Mouse (Mus musculus) natural killer cell, adult 2 months (primary cell): ENCODE results near the gene Grin1.

Source experiments
- DNase-seq, 2 experiments: peaks; one replicate each; pipeline ENCODE4 v3.0.0; 2022; ENCODE audit warnings: low spot score in 2 of 2

Grin1 gene

DNA sequence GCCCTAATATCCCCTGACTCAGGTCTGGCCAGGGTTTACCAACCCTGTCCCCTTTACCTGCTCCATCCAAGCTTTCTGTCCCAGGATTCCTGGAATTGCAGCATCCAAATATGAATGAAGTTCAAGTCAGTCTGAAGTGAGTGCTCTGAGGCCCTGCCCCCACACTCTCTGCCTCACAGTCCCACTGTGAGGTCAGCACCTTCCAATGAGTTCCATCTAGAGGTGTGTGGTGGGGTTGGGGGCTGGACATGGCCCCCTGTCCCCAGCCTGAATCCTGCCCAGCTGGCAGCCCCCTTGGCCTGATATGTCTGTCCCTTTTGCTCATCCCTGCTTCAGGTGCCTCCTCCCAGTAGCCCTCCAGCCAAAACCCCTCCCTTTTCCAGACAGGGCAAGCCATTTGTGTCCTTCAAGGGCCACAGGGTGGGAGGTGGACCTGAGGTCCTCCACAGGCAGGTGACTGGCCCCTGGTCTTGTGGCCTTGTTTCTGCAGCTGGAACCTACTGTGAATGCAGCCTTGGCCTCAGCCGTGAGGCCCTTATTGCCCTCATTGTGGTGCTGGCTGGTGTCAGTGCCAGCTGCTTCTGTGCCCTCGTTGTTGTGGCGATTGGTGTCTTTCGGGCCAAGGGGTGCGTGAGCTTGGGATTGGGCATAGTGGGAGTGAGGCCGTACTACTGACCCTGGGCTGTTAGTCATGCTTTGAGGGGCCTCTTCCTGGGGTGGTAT, 30.9 kb downstream of the Grin1 start, which contains the start of gene Tmem210:
Tmem210 (plus strand) TSS at position 219 of the 723 bp plus-strand sequence.
- no peak for DNase-seq

DNA sequence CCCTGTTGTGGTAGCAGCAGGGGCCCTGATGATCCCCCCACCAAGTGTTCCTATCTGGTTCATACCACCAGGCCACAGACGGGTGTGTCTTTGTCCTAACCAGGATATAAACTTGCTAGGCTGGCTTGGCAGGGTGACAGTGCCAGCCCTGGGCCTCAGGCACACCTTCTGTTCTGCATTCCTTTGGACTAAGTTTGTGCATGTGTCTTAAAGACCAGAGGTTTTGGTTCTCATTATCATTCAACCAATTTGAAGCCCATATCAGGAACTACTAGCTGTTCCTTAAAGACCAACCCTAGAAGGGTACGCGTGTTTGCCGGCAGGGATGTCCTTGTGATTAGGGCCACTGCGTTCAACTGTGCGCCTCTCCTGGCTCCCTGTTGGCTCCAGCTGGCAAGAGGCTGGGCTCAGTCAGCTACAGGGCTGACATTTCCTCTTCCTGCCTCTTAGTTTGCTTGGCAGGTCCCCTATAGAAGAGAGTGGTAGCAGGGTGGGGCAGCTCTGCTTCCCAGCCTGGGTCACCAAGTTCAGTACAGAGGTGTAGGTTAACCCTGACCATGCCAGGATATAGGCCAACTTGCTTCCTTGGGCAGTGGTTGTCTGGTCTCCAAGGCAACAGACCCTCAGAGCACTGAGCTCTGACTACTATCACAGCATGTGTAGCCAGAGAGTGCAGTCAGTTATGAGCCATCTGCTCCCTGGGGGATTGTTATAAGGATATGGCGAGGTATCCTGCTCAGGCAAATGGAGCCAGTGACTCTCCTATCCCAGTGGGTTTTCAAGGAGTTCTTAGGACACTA, 31.9 kb downstream of the Grin1 start:
- DNase-seq, result no peak

DNA sequence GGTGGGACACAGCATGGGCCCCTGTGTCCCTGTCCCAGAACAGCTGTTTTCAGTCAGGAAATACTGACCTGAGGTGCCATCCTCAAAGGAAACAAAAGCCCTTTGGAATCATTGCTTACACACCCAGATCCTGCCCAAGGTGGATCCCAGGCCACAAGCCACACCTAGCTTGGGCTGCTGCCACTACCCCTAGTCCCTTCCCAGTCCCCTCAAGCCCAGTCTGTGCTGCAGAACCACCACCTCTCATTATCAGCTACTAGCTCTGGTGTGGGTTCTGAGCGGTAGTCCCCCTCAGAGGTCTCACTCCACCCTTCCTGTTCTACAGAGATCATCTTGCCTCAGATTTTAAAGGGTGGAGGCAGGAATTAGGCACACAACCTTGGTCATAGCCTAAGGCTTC, 32.7 kb downstream of the Grin1 start:
- DNase-seq, result no peak

DNA sequence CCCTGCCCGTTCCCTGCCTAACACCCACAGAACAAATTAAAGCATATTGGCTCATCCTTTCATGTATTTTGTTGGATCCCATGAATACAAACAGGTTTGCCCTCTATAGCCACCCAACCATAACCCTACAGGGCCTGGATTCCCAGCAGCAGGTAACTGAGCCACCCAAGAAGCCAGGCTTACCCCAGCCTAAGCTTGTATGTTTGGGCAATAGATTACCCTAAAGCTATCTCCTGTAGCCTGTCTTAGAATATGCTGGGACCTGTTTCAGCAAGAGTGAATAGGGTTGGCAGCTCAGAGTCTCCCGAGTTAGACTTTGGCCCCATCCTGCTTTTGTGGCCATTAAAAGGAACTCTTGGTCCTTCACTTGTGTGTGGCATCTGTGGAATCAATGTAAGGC, 33.4 kb downstream of the Grin1 start:
- no peak for DNase-seq

DNA sequence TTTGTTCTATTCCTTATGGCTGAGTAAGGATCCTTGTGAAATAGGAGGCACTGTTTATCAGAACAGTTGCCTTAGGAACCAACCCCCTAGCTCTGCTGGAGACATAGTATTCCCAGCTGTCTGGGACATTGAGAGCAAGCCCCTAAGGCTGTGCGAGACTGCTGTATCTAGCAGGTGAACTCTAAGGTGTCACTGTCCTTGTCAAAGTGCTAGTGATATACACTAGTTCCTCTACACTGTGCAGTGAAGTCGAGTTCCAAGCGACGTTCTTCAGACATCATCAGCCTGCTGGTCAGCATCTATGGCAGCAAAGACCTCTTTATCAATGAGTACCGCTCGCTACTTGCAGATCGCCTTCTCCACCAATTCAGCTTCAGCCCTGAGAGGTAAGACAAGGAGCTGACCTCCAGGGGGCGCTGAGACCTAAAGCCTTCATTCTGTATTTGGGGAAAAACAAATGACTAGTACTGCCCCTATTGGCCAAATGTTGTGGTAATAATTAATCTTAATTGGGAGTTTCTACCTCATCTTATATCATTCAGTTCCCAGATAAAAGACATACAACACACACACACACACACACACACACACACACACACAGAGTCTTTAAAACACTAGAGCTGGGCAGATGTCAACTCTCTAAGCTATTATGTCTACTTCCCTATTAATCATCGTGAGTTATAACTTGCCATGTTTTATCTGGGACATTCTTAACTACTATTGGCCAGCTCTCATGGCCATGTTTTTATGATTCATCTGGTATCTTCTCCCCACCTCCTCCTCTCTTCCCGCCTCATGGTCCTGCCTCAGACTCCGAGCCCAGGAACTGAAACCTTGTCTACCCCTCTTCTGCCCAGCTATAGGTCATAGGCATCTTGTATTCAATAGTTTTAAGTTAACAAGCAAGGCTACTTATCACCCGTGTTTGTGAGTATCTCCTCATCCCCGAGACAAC, 39.8 kb downstream of the Grin1 start:
- peak; percentile 79 to 86 for DNase-seq

DNA sequence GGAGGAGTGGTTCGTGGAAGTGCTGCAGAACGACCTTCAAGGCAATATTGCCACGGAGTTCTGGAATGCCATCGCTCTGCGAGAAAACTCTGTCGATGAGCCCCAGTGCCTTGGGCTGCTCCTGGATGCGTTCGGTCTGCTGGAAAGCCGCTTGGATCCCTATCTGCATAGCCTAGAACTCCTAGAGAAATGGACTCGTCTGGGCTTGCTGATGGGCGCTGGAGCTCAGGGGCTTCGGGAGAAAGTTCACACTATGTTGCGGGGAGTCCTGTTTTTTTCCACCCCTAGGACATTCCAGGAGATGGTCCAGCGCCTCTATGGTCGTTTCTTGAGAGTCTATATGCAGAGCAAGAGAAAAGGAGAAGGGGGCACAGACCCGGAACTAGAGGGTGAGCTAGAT, 46.0 kb downstream of the Grin1 start:
- no peak for DNase-seq

DNA sequence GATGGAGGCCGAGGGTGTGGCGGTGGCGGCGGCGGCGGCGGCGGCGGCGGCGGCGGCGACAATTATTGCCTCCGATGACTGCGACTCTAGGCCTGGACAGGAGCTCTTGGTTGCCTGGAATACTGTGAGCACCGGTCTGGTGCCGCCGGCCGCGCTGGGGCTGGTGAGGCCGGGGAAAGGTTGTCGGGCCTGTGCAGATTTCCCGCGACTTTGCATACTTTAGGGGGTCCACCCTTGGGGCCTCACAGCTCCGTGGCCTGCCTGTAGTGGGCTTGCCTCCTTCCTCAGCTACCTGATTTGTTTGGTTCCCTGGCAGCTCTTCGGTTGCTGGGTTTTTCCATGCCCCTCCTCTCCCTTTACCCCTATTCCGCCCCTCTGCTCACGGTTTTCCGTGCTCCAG, 46.5 kb downstream of the Grin1 start:
- no peak for DNase-seq

DNA sequence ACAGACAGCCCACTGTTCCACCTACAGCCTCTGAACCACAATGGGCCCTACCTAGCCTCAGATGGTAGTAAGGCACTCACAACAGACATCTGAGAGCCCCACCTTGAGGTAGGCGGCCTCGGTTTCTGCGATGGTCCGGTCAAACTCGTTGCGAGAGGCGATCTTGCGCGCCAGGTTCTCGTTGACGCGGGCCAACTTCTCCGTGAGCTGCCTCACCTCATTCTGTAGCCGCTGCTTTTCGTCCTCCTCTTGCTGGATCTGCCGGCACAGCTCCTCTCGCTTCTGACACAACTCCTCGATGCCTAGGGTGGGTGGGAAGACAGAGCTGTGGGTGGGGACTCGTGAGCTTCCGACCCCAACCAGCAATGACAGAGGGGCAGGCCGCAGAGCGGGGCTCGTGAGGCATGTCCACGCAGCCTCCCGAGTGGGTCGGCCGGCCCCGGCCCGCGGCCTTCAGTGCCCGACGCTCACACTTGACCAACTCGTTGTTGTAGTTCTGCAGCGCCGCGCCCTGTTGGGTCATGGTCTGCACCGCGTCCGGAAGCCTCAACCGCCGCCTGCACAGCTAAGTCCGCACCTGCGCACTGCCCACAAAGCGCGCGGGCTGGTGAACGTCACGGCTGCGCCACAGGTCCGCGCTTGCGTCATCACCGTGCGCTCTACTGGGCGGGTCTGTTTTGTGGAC, 47.0 kb downstream of the Grin1 start, which contains the start of the genes Ssna1 and Anapc2:
Ssna1 (minus strand) TSS at position 612 of the 685 bp plus-strand sequence.
Anapc2 (plus strand) TSS at position 652 of the 685 bp plus-strand sequence.
- DNase-seq, result peak; percentile 96 to 97

DNA sequence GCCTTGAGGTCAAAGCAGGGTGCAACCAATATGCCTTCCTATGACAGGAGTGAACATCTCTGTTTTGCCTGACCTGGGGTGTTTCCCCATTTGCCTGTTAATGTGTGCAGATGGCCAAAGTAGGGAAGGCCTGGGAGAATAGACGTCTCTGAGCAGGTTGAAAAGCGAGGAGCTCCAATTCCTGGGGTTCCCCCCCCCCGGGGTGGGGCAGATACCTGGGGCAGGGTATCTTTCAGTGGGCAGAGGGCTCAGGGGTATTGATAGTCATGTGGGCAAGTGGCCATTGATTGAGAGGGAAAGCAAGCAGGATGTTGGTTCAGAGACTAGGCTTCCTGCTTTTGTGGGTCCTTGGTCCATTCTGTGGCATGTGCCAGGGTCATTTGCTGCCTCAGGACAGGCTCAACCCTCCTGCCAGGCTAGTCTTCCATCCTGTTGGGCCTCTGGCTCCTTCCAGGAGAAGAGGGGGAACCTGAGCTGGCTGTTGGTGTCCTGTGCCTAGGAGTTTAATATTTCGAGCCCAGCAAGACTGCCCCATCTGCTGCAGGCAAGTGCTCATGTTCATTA, 51.2 kb downstream of the Grin1 start:
- no peak for DNase-seq

DNA sequence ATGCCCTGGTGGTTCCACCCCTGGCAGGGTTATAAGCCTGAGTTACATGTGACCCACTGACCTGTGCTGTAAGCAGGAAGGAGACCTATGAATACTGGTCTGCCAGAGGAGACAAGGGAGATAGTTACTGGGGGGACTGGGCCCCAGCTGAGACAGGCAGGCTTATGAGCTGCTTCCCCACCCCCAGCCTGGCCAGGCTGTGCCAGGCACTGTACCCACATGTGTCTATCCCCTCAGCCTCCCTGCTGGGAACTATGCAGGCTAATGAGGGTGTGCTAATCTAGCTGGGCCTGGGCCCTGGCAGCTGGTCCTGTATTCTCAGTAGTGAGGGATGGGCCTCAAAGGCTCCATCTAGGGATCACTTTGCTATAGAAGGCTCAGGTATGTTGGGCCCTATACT, 51.7 kb downstream of the Grin1 start:
- no peak for DNase-seq

DNA sequence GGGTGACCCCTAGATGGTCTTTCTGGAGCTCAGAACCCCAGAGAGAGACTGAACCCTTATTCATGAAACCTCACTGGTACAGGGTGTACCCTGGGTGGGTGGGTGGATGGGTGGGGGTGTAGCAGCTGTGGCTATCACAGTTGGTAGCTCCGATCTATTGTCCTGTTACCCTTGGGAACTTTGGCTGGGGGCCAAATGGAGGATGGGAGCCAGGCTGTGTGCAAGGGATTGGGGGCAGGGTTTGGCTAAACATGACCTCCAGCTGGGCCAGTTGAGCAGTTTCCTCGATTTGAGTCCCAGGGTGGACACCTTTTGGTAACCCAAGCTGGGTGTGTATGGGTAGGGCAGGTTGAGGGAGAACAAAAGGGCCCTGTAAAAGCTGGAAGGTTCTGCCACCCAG, 52.3 kb downstream of the Grin1 start:
- DNase-seq, result no peak

DNA sequence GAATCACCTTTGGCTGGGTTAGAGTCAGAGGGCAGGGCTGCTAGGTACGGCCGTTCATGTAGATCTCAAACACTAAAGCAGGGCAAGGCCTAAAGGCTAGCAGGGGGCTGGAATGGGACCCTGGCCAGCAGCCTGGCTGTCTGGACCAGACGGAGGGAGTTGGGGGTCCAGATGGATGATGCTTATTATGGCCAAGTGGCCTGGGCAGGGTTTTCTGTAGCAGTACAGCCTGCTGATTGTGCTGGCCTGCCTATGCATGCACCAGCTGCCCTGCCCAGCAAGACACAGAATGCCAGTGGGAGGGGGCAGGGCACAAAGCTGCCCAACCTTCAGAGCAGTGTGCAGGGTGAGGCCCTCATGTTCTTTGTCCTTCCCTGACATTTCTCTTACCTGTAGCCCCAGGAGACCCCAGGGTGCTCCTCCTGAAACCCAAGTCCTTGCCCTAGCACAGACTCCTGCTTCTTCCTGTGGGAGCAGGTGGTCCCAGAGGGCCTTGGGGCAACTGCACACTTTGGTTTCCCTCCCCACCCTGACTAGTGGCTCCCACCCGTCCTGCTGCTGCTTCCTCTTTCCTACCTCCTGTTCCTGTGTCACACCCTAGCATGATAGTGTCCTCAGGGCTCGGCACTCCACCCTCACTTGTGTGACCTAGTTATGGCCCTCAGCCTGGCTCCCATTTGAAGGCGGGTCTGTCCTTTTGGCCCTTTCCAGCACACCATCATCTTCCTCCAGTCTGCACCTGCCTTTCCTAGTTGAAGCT, 52.9 kb downstream of the Grin1 start:
- DNase-seq, result no peak

DNA sequence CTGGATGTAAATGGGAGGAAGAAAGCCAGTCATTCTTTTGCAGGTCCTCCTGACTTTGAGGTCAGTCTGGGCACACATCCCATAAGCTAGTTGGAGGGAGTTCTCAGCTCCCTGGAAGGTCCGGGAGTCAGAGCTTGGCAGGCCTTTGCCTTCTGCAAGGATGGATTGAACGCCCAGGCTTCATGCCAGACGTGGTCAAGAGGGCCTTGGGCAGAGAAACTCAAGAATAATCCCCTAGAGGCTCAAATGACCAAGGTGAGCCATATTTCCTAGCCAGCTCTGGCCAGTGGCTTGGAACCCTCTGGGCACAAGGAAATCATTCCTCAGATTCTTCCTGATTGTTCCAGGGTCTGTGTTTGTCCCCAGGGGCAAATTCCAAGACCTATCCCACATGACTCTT, 54.1 kb downstream of the Grin1 start:
- no peak for DNase-seq

DNA sequence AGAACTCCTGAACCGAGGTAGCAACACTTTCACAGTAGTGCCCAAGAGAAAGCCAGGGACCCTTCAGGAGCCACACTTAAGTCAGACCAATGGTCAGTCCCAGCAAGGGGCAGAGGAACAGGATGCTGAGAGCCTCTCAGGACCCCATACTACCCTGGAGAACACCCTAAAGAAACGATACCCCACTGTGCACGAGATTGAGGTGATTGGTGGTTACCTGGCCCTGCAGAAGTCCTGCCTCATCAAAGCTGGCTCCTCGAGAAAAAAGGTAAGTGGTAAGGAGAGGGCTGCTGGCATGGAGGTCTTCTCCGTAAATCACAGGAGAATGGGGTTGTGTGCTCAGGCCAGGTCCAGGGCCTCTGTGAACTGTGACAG, 54.7 kb downstream of the Grin1 start:
- no peak for DNase-seq

DNA sequence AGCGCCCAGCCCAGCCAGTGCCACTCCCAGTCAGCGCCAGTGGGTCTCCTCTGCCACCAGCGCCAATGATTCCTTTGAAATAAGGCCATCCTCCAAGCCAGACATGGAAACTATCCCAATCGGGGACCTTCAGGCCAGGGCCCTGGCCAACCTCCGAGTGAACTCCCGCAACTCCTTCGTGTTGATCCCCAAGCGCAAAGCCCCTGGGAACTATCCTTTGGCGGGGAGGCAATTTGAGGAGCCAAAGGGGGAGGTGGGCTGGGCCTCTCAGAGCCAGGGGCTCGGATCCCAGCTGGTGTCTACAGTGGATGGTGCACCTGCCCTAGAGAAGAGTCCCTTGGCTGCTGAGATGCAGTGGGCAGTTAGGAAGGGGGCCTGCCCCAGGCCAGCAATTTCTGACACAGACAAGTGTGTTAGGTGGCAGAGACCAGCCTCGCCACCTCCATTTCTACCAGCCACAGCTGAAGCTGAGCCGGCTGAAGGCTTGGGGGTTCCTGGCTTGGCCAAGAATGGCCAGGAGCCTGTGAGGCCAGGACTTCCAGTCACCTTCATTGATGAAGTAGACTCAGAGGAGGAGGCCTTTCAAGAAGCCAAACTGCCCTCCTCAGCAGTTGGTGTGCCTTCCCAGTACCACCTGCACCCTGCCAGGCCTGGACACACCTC, 55.2 kb downstream of the Grin1 start:
- no peak for DNase-seq

DNA sequence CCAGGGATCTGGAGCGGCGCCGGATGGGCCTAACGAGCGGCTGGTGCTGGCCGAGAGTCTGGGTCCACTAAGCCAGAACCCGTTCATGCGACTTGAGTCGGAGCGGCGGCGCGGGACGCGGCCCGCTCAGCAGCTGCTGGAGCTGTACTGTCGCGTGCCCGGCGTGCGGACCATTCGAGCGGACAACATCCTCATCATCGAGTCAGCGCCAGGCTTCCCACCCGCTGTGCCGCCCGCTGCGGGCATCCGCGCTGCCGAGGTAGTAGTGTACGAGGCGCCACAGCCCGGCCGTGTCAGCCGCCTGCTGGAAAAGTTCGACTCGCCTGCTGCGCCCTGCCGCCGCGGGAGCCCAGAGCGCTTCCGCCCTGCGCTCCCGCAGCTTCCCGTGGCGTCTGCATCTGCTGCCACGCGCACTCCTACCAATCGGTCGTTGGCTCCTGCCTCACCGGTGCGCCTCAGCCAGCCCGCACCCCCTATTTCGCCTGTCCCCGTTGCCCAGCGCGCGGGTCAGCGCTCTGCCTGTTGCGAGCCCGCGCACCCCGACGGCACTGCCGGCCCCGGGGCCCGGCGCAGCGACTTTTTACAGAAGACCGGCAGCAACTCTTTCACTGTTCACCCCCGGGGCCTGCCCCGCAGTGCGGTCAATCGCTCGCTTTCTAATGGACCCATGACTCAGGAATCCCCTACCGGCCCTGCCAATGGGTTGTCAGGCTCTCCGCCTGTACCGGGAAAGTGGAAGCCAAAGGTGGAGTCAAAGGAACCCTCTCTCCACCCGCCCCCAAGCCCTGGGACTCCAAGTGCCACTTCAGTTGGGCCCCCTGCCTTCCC, 56.0 kb downstream of the Grin1 start:
- peak in 1 of 2 experiments; percentile 49 for DNase-seq

DNA sequence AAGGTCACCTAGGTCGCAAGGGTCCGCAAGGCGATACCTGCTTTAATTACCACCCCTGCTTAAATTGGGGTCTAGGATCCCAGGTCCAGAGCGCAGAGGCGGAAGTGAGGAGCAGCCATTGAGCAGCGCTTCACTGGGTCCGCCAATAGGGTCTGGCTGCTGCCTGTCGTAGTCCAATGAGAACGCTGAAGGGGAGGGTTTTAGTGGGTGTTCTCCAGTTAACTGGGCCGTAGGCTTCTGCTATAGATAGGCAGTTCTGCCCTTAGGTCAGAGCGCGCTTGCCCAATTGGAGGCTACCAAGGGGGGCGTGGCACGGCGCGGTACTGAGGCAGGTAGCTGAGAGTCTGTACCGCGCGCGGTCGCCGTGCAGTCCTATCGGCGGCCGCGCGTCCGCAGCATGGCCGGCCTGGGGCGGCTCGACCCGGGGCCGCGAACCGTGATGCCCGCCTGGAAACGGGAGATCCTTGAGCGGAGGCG, 56.7 kb downstream of the Grin1 start, which contains the start of gene Tprn:
Tprn (plus strand) TSS at position 328 of the 477 bp plus-strand sequence.
- DNase-seq, result peak; percentile 93 to 94

DNA sequence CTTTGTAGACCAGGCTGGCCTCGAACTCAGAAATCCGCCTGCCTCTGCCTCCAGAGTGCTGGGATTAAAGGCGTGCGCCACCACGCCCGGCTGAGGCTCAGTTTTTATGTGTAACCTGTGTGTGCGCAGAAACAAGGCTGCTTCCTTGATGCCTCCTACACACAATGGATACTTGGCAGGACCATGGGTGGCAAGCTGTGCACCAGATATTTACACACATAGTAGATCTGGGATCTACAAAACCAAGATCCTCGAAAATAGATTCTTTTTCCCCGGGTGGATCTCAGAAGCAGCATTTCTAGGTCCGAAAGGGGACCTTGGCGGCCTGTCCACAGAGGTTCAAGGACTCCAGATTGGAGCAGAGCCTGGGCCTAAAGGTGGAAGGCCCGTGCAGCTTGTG, 57.1 kb downstream of the Grin1 start:
- DNase-seq, result no peak

DNA sequence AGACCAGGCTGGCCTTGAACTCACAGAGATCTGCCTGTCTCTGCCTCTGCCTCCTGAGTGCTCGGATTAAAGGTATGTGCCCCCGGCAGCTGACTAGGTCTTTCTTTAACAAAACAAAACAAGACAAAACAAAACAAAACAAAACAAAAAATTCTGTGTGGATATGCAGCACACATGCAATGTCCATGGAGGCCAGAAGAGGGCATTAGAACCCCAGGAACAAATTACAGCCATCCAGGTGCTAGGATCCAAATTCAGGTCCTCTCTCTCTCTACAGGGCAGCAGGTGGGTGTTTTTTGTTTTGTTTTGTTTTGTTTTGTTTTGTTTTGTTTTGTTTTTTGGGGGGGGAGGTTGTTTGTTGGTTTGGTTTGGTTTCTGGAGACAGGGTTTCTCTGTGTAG, 60.1 kb downstream of the Grin1 start:
- no peak for DNase-seq
